Mouse (Mus musculus): Measurements from ENCODE around the gene Dnaaf2.
"Not testable (repeated sequence)": the region's sequence is repeated elsewhere in the genome, so short reads cannot be mapped to it uniquely, and the experiment has no call there.

Gene Dnaaf2

DNA sequence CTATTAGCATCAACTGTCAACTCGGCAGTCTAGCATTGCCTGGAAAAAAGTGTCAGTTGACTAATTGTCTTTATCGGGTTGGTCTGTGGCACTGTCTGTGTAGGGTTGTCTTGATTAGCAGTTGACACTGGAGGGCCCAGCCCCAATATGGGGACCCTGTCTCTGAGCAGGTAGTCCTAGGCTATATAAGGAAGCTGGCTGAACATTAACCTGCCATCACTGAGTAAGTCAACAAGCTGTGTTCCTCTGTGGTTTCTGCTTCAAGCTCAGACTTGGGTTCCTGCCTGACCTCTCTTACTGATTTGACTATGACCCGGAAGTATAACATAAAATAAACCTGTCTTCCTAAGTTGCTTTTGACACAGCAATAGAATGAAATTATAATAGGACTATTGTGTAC lies 22.3 kb downstream of the Dnaaf2 start:
- in situ Hi-C loops (cut with MboI; ENCODE audit: low pct_unique_long_range_greater_than_20kb in 1 of 2, low sequenced_read_pairs in 2 of 2, unreplicated experiment in 1 of 2) = no loop called here

DNA sequence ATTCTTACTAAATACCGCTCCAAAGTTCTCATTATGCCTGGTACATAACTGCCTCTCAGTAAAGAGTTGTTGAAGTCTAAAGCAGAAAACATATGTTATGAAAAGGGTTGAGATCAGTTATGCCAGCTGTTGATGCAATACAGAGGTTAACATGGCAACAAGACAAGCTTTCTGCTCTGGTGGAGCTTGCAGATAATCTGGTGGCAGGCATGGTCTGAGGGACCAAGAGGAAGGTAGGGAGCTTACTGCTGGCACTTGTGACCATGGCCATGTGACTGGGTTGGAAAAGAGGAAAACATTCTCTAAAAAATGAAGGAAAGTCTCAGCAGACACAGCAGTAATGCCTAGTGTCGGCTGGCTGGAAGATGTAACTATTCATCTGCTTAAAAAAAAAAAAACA lies 26.9 kb downstream of the Dnaaf2 start:
- in situ Hi-C loops (cut with MboI; ENCODE audit: low pct_unique_long_range_greater_than_20kb in 1 of 2, low sequenced_read_pairs in 2 of 2, unreplicated experiment in 1 of 2) = no loop called here

DNA sequence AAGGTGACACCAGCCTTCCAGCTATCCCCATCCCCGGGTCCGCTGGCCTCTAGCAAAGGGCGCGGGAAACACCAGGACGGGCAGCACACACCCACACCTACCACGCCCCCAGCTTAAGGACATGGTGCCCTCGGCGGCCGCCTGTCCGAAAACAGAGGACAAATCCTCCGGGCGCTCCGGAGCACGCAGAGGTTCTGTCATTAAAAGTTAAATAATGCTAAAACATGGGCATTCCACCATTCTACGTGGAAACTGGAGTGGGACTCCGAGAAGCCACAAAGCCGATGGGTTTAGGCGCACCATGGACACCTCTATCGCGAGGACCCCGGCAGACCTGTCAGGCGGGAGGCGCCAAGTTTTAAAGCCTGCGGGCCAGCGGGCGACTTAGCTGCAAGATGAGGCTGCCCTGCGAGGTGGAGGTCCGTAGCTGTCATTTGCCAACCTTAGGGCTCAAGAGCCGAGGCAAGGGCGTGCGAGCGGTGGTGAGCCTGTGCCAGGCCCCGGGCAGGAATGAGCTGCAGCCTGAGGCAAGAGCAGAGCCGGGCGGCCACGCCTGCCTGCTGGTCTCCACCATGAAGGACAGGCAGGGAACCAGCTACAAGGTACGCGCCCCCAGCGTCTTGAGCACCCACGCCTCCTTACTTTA lies 29.6 kb downstream of the Dnaaf2 start, which contains the start of gene Lrr1:
TSS of gene Lrr1 (plus strand) at position 354 of the 646 bp plus-strand sequence.
- in situ Hi-C loops (cut with MboI; ENCODE audit: low pct_unique_long_range_greater_than_20kb in 1 of 2, low sequenced_read_pairs in 2 of 2, unreplicated experiment in 1 of 2) = no loop called here

DNA sequence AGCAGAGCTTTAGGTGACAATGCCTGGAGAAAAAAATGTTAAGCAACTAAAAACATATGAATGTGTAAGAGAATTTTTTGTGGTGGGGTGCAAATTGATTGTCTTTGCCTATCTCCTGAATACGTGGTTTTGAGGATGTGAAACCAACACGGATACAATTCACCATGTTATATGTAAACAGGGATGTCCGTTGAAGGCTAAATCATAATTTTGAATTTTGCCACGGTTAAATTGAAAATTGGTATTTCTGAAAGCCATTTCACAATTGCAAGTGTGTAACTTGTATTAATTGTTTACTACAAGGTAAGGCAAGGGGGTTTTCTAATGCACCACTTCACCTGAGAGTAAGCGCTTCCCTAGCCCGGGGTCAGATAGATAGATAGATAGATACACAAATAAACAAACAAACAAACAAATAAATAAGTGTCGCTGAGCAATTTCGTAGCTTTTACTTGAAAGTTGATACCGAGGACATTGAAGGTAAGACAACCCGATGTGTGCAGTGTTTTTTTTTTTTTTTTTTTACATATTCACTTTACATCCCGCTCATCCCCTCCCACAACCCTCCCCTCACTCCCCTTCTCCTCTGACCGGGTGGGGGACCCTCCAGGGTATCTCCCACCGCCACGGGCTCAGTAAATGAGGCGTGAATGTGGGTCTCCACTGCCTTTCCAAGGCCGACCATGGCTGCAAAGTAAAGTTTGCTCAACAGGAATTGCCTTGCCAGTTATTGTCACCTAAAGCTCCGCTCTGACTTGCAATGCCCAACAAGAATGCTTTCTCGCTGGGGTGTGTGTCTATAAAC lies 30.4 kb downstream of the Dnaaf2 start:
- in situ Hi-C loops (cut with MboI; ENCODE audit: low pct_unique_long_range_greater_than_20kb in 1 of 2, low sequenced_read_pairs in 2 of 2, unreplicated experiment in 1 of 2) = no loop called here

DNA sequence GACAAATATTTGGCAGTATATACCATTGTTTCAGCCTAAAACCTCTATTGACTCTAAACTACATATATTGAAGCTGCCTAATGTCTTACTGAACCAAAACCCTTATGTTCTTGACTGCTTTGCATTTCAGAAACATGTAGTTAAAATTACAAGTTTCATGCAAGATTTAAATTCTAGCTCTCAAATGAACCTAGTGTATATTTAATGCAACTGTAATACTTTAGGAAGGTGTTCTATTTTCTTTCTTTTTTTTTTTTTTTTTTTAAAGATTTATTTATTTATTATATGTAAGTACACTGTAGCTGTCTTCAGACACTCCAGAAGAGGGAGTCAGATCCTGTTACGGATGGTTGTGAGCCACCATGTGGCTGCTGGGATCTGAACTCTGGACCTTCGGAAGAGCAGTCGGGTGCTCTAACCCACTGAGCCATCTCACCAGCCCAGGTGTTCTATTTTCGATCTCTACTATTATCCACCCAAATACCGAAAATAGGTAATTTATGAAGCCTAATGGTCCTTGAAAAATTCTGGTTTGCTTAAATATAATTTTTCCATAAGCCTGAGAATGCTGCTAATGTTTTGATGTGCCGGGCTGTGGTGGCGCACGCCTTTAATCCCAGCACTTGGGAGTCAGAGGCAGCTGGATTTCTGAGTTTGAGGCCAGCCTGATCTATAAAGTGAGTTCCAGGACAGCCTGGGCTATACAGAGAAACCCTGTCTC lies 31.2 kb downstream of the Dnaaf2 start:
- in situ Hi-C loops (cut with MboI; ENCODE audit: low pct_unique_long_range_greater_than_20kb in 1 of 2, low sequenced_read_pairs in 2 of 2, unreplicated experiment in 1 of 2) = not testable (repeated sequence)

DNA sequence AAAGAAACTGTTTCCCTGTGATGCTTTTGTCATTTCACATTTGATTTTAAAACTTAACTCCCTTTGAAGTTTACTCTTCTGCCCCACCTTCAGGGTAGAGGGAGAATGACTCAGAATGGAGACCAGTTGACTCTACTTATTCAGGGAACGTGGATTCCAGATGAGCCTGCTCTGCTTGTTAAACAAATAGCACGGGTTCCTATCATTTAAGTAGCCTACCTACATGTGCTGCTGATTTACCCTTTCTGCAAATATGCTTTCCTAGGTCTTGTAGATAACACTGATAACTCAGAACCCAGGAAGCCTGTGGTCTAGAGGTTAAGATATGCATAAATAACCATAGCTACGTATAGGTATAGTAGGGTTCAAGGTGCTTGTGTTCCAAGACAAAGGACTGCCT lies 33.3 kb downstream of the Dnaaf2 start:
- in situ Hi-C loops (cut with MboI; ENCODE audit: low pct_unique_long_range_greater_than_20kb in 1 of 2, low sequenced_read_pairs in 2 of 2, unreplicated experiment in 1 of 2) = no loop called here

DNA sequence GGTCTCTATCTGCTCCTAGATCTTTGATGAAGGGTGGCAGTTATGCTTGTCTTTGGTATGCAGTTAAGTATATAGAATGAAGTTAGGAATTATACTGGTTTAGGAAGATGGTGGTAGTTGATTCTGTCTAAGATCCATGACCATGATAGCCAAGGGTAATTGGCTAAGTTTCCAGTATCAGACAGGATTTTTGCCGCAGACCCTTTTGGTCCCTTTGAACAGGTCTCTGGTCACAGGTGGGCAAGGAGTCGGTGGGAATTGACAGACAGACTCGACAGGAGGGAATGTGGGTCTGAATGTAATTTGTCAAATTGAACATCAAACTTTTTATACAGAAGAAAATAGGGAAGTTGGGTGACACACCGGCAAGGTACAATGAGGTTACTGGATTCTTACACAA lies 34.6 kb downstream of the Dnaaf2 start:
- in situ Hi-C loops (cut with MboI; ENCODE audit: low pct_unique_long_range_greater_than_20kb in 1 of 2, low sequenced_read_pairs in 2 of 2, unreplicated experiment in 1 of 2) = not testable (repeated sequence)

DNA sequence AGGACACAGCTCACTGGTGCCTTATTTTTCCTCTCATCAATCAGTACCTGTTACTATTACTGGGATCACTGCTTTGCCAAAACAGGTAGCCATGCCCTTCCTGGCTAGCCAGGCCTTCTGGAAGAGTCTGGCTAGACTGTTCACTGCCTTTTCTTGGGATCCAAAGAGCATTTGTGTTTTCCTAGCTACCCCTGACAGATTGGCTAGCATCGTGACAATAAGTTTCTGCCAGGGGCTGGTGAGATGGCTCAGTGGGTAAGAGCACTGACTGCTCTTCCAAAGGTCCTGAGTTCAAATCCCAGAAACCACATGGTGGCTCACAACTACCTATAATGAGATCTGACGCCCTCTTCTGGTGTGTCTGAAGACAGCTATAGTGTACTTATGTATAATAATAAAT lies 37.6 kb downstream of the Dnaaf2 start:
- in situ Hi-C loops (cut with MboI; ENCODE audit: low pct_unique_long_range_greater_than_20kb in 1 of 2, low sequenced_read_pairs in 2 of 2, unreplicated experiment in 1 of 2) = not testable (repeated sequence)

DNA sequence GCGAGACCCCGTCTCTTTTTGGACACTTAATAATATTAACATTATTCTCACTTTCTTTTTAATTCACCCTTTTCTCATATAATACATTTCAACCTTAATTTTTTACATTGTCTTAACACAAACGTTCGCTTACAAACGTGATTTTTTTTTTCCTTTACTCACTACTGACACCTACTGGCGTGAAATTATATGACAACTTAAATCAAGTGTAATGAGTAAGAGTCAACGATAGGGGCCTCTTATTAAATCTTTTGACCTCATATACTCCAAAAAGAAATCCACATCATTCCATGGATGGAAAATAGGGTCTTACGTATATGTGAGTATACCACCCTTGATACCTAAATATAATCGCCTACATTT lies 38.7 kb downstream of the Dnaaf2 start:
- in situ Hi-C loops (cut with MboI; ENCODE audit: low pct_unique_long_range_greater_than_20kb in 1 of 2, low sequenced_read_pairs in 2 of 2, unreplicated experiment in 1 of 2) = no loop called here

DNA sequence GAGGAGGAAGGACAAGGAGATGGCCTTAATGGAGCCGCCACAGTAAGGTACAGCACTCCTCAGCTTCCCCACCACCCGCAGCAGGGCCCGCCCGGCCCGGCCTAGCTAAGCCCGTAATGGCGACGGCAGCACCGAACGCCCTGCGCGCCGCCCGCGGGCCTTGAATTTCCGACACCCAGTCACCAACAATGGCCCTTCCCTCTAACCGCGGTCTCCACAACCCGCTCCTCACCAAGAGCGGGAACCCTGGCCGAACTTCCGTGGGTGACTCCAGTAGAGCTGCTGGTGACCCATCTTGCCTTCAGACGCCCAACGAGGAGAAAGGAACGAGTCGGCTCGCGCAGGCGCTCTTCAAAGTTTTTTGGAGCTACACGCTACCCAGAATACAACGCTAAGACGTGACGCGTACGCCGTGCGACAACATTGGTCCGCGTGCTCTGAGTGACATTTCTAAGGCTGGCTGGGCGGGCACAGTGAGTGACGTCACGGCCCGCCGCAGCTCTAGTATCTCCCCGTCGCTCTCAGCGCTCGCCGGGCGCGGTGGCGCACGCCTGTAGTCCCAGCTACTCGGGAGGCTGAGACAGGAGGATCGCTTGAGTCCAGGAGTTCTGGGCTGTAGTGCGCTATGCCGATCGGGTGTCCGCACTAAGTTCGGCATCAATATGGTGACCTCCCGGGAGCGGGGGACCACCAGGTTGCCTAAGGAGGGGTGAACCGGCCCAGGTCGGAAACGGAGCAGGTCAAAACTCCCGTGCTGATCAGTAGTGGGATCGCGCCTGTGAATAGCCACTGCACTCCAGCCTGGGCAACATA lies 39.3 kb downstream of the Dnaaf2 start, which contains the start of gene Rps29:
TSS of gene Rps29 (minus strand) at position 422 of the 813 bp plus-strand sequence.
- in situ Hi-C loops (cut with MboI; ENCODE audit: low pct_unique_long_range_greater_than_20kb in 1 of 2, low sequenced_read_pairs in 2 of 2, unreplicated experiment in 1 of 2) = not testable (repeated sequence)

DNA sequence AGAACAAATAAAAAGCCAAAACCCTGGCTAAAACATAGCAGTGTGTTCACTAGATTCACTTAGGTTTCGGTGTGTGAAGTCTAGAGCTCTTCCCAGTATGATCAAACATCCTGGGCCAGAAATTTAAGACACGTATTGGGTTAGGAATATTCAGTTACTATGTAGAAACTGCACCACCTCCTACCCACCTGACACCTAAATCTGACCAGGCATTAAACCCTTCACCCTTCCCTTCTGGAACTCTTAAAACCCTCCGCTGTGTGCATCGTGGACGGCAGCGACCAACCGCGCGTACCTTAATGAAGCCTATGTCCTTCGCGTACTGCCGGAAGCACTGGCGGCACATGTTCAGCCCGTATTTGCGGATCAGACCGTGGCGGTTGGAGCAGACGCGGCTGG lies 39.9 kb downstream of the Dnaaf2 start:
- in situ Hi-C loops (cut with MboI; ENCODE audit: low pct_unique_long_range_greater_than_20kb in 1 of 2, low sequenced_read_pairs in 2 of 2, unreplicated experiment in 1 of 2) = no loop called here

DNA sequence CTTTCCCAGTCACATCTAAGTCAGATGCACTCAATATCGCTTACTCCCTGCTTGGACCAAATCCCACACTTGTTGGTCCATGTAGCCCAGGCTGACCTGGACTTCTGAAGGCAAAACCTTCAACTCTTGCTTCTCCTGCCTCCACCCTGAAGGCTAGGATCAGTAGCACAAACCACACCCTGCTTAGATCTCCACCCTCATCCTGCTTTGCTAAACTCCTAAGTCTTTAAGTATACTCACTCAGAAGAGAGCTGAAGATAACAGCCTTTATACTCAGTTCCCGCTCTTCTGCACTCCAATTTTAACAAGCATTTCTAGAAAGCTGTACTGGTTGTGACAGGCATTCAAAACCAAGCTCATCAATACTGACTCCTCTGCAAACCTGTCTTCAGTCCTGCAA lies 41.1 kb downstream of the Dnaaf2 start:
- in situ Hi-C loops (cut with MboI; ENCODE audit: low pct_unique_long_range_greater_than_20kb in 1 of 2, low sequenced_read_pairs in 2 of 2, unreplicated experiment in 1 of 2) = no loop called here

DNA sequence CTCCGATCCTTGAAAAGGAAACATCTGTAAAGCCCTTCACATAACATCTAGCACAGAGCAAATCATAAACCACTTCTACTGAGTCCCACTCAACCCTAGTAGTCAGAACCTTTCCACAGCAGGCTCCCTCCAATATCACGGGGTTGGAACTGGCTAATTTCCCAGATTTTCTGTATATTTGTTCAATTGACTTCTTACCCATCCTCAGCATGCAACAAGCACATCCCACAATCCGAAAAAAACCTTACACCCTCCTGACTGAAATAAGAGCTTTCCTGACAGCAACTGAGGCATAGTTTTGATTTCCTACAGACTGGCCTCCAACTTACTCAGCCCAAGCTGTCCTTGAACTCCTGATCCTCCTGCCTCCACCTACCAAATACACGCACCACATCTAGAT lies 41.8 kb downstream of the Dnaaf2 start:
- in situ Hi-C loops (cut with MboI; ENCODE audit: low pct_unique_long_range_greater_than_20kb in 1 of 2, low sequenced_read_pairs in 2 of 2, unreplicated experiment in 1 of 2) = no loop called here

DNA sequence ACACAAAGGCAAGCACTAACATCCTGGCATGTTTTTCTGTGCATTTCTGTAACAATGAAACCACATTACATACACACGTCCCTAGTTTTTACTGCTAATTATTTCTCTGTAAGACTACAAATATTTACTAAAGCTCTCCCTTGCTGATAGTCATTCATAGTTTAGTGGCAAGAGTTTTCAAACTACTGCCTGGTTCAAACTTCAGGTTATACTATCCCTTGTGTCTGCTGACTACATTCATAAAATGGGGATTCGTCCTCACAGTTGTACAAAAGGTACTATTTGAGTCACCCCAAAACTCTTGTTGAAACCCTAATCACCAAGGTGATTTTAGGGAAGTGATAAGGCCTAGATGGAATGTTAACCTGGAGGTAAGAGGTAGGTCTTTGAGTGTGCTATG lies 42.3 kb downstream of the Dnaaf2 start:
- in situ Hi-C loops (cut with MboI; ENCODE audit: low pct_unique_long_range_greater_than_20kb in 1 of 2, low sequenced_read_pairs in 2 of 2, unreplicated experiment in 1 of 2) = no loop called here

DNA sequence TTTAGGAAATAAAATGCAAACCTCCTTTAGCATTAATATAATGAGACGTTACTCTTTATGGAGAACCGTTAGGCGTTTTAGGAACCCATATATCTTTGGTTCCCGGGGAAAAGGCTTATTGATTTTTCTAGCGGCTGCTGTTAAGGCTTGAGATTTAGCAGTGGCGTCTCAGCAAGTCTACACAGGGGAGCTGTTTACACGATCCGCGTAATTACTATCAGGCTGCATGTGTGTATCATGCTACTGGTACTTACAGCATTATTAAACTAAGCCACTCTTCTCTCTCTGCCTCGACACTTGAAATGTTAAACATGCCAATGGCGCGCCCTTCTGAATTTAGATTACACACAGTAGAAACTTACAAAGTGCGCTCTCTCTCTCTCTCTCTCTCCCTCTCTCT lies 48.2 kb downstream of the Dnaaf2 start:
- in situ Hi-C loops (cut with MboI; ENCODE audit: low pct_unique_long_range_greater_than_20kb in 1 of 2, low sequenced_read_pairs in 2 of 2, unreplicated experiment in 1 of 2) = no loop called here

DNA sequence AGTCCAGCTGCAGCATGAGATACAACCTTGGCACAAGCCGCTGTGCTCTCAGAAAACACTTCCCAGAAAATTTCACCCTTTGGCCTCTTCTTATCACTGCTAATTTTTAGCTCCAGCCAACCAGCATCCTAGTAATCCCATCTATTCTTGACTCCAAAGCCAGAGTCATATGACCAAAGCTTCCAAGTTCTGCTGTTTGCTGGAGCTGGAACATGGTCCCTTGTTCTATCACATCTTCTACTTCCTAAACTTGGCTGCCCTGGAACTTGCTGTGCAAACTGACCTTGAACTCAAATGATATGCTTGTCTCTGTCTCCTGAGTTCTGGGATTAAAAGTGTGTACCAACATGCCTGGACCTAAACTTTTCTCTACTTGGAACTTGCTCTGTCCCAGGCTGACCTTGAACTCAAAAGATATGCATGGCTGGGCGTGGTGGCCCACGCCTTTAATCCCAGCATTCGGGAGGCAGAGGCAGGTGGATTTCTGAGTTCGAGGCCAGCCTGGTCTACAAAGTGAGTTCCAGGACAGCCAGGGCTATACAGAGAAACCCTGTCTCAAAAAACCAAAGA lies 51.0 kb downstream of the Dnaaf2 start:
- in situ Hi-C loops (cut with MboI; ENCODE audit: low pct_unique_long_range_greater_than_20kb in 1 of 2, low sequenced_read_pairs in 2 of 2, unreplicated experiment in 1 of 2) = no loop called here

DNA sequence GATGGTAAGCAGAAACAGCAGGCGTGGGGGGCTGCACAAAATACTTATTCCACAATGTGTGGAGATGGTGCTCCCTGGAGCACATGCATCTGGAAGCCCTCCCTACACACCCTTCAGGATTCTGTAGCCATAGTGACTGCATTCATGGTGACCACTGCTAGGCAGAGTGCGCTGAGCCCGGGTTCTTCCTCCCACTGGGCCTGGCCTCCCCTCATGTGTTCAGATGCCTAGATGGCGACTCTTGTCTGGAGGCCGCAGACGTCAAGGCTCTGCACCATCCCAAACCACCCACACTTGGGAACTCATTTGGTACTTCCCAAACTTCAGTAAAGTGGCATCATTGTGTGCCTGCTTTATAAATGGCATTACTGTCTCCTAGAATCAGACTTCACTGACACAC lies 54.8 kb downstream of the Dnaaf2 start:
- in situ Hi-C loops (cut with MboI; ENCODE audit: low pct_unique_long_range_greater_than_20kb in 1 of 2, low sequenced_read_pairs in 2 of 2, unreplicated experiment in 1 of 2) = no loop called here

DNA sequence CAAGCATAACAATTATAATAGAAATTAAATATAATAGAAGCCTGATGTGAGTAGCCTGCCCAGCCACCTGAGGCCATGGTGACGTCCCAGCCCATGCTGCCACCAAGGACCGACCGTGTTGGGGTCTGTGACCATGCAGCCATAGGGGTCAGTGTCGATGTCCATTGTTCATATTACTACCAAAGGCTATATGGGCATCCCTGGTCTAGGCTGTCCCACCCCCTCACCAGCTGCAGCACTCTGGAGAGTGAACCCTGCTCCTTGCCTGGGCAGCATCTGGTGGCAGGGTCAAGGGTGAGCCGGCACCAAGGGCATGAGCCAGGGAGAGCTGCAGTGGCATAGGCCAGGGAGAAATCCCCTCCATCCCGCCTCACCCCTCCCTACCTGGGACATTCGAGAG lies 58.4 kb downstream of the Dnaaf2 start:
- in situ Hi-C loops (cut with MboI; ENCODE audit: low pct_unique_long_range_greater_than_20kb in 1 of 2, low sequenced_read_pairs in 2 of 2, unreplicated experiment in 1 of 2) = no loop called here
